Mouse (Mus musculus) cerebellum, adult 2 months (tissue): ENCODE results near the gene Dagla. TPM values are rescaled to one million over a fixed set of nuclear protein-coding genes. Genes with fewer than 3 reads are reported as not detected.

Source experiments
- DNase-seq, 2 experiments: peaks; one replicate each; pipeline ENCODE4 v3.0.0; 2021
- H3K27ac ChIP-seq: fragments of 200-500 bp; 2 replicates; pipeline ENCODE4 v1.5.1; 2012; ENCODE audit warnings: low read length, control low read depth, inconsistent platforms; ENCODE audit not compliant: insufficient read depth
- H3K27me3 ChIP-seq: fragments of 200-500 bp; 2 replicates; pipeline ENCODE4 v1.6.1; 2012; ENCODE audit warnings: inconsistent platforms, mild to moderate bottlenecking, low read length, moderate library complexity; ENCODE audit not compliant: control insufficient read depth, insufficient read depth
- H3K4me1 ChIP-seq: fragments of 200-500 bp; 2 replicates; pipeline ENCODE4 v1.6.1; 2011; ENCODE audit warnings: low read length; ENCODE audit not compliant: control insufficient read depth, insufficient read depth
- H3K4me3 ChIP-seq: fragments of 200-500 bp; replicated peaks from 2 replicates; pipeline ENCODE3; 2011; ENCODE audit warnings: mild to moderate bottlenecking, low read depth, low read length, control low read depth; ENCODE audit not compliant: insufficient read depth
- CTCF ChIP-seq: fragments of 200-500 bp; IDR thresholded peaks from 2 replicates; pipeline ENCODE4 v1.5.1; 2011; ENCODE audit warnings: low read depth, mild to moderate bottlenecking, control low read depth, low read length, moderate library complexity, borderline replicate concordance; ENCODE audit not compliant: insufficient read depth
- POLR2A ChIP-seq: fragments of 200-500 bp; IDR thresholded peaks from 2 replicates; pipeline ENCODE4 v1.6.1; 2011; ENCODE audit warnings: low read length, control low read depth, borderline replicate concordance; ENCODE audit not compliant: insufficient read depth
- WGBS: fragments of 180-500 bp; shearing (Covaris S2); methylation state at CpG from one replicate; pipeline ENCODE4 v1.1.7; 2018; 5-methylcytosine and 5-hydroxymethylcytosine counted together
- polyA plus RNA-seq: library from polyadenylated mRNA; depleted of rRNA; stranded (reverse); fragments of >200 nt; gene quantifications from 2 replicates; pipeline ENCODE4 v1.2.3, GENCODE M21; 2012; rRNA removed

Dagla gene
- polyA plus RNA-seq, 1 experiment: 53.4 TPM

DNA sequence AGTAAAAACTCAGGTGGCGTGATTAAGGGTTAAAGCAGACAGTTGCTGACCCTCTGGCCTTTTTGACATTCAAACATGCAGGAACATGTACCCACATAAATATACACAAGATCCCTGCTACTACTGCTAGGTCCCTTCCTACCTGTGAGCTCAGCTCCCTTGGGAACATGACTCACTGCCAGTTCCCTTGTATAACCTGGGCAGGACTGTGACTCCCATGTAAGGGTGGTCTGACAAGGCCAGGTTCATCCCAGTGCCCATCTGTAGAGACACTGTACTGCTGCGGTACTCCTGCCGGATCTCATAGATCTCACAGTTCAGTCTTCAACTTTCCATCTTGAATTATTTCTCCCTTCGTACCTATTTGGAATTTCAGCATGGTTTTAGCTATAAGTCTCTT, 107.5 kb downstream of the Dagla start:
- WGBS: 90% methylated on average over 4 of the region's 4 CpGs
- no peak for DNase-seq
- H3K27ac ChIP-seq: no peak overlapping the region
- TF ChIP-seq POLR2A: no peak
- TF ChIP-seq CTCF: no peak
- H3K27me3 ChIP-seq: no peaks in the 10 kb centered on the region
- H3K4me1 ChIP-seq: no peaks in the 10 kb centered on the region
- no peak overlapping the region for H3K4me3 ChIP-seq

Other genes with a start within 250 kb of the Dagla start
- gene Fads2, start 203.1 kb downstream of the Dagla start, polyA plus RNA-seq: 104 and 115 TPM in 2 replicates
- gene Fads1, start 122.0 kb downstream of the Dagla start, polyA plus RNA-seq: 141 and 161 TPM in 2 replicates
- gene Tmem258, start 100.9 kb downstream of the Dagla start, polyA plus RNA-seq: 59.2 and 65.5 TPM in 2 replicates
- gene Fen1, start 100.7 kb downstream of the Dagla start, polyA plus RNA-seq: 19.9 and 20.2 TPM in 2 replicates
- 35.0 and 43.1 TPM in 2 replicates for gene Myrf, start 64.1 kb downstream of the Dagla start, polyA plus RNA-seq
- gene Syt7, start 84.2 kb upstream of the Dagla start, polyA plus RNA-seq: 173 and 187 TPM in 2 replicates
- gene Lrrc10b, start 152.6 kb upstream of the Dagla start, polyA plus RNA-seq: 0.54 and 0.57 TPM in 2 replicates
- 1.3 and 1.8 TPM in 2 replicates for gene Ppp1r32, start 178.1 kb upstream of the Dagla start, polyA plus RNA-seq
- 91.9 and 94.7 TPM in 2 replicates for gene Cpsf7, start 220.4 kb upstream of the Dagla start, polyA plus RNA-seq
- 60.4 and 61.5 TPM in 2 replicates for gene Sdhaf2, start 221.3 kb upstream of the Dagla start, polyA plus RNA-seq